9 mouse cellular contexts compared by ENCODE assay signal in genomic region chr11:70652884-70653344, GRCm38 (mm10). TPM values are rescaled to one million over a fixed set of nuclear protein-coding genes. Genes with fewer than 3 reads are reported as not detected.
DNase-seq lines count a peak whose midpoint lies in the region; ATAC-seq and TF ChIP-seq lines count a peak whose summit lies in the region.
"Had no signal": no experiment of that assay in that cellular context is flagged by ENCODE, and none has a peak within 500 bp of the region (broad histone marks: within the 10 kb centered on the region; RNA-seq: fewer than 3 reads in every experiment).

No protein-coding gene starts in this region.

- H3K27me3 ChIP-seq in heart, embryonic 14.5 days (ENCODE audit: control insufficient read depth, insufficient read depth, low read length), result no peaks in the 10 kb centered on the region
- no peaks in the 10 kb centered on the region for H3K27me3 ChIP-seq in hindbrain, embryonic 16.5 days (replicated peaks; ENCODE audit: control insufficient read depth, insufficient read depth, low read length)
- no peaks in the 10 kb centered on the region for H3K27me3 ChIP-seq in midbrain, embryonic 14.5 days (ENCODE audit: control insufficient read depth, insufficient read depth, low read length)

- WGBS in heart, embryonic 14.5 days, result 48% methylated on average over 6 of the region's 6 CpGs
- WGBS in hindbrain, embryonic 16.5 days, result 65% methylated on average over 6 of the region's 6 CpGs
- WGBS in midbrain, embryonic 14.5 days, result 68% methylated on average over 6 of the region's 6 CpGs

- H3K4me2 ChIP-seq in heart, embryonic 14.5 days (ENCODE audit: low read length), result peak overlapping the region; percentile 90
- H3K4me2 ChIP-seq in hindbrain, embryonic 16.5 days (ENCODE audit: low read length), result peak overlapping the region; percentile 64
- H3K4me2 ChIP-seq in midbrain, embryonic 14.5 days (ENCODE audit: low read length), result peak overlapping the region; percentile 86

- peak overlapping the region; percentile 99 for H3K9ac ChIP-seq in heart, embryonic 14.5 days (ENCODE audit: low read length)
- H3K9ac ChIP-seq in hindbrain, embryonic 16.5 days (ENCODE audit: low read depth, low read length), result peak overlapping the region; percentile 99
- peak overlapping the region; percentile 97 for H3K9ac ChIP-seq in midbrain, embryonic 14.5 days (replicated peaks; ENCODE audit: low read length)

- peak overlapping the region; percentile 79 to 97 for H3K4me3 ChIP-seq in heart, embryonic 14.5 days (ENCODE audit: control insufficient read depth in 1 of 2, insufficient read depth in 1 of 2, low read depth in 1 of 2, low read length in 2 of 2)
- H3K4me3 ChIP-seq in bone marrow macrophage, adult 2 months (ENCODE audit: insufficient read depth, low read length), result peak overlapping the region; percentile 100
- H3K4me3 ChIP-seq in hindbrain, embryonic 16.5 days (ENCODE audit: low read length), result peak overlapping the region; percentile 100
- peak overlapping the region; percentile 99 for H3K4me3 ChIP-seq in midbrain, embryonic 14.5 days (replicated peaks; ENCODE audit: low read depth, low read length)

- H3K9me3 ChIP-seq in heart, embryonic 14.5 days (ENCODE audit: control insufficient read depth, low read length), result no peaks in the 10 kb centered on the region
- H3K9me3 ChIP-seq in hindbrain, embryonic 16.5 days (ENCODE audit: control insufficient read depth, low read length), result no peaks in the 10 kb centered on the region
- H3K9me3 ChIP-seq in midbrain, embryonic 14.5 days (ENCODE audit: control insufficient read depth, low read length), result no peaks in the 10 kb centered on the region

- ATAC-seq in heart, embryonic 14.5 days (ENCODE audit: insufficient number of reproducible peaks, insufficient read depth, low FRiP score, low read depth), result no peak
- no peak for ATAC-seq in hindbrain, embryonic 16.5 days
- ATAC-seq in midbrain, embryonic 14.5 days (ENCODE audit: low FRiP score, low TSS enrichment), result no peak; the same call in 1 of the 2 replicates

- peaks cover 27 to 54% of the 10 kb centered on the region in 2 experiments for H3K4me1 ChIP-seq in heart, embryonic 14.5 days (ENCODE audit: control insufficient read depth in 2 of 2, insufficient read depth in 2 of 2, low read length in 2 of 2)
- peaks cover 34% of the 10 kb centered on the region for H3K4me1 ChIP-seq in bone marrow macrophage, adult 2 months (ENCODE audit: control insufficient read depth, insufficient read depth, low read length)
- peaks cover 37% of the 10 kb centered on the region for H3K4me1 ChIP-seq in hindbrain, embryonic 16.5 days (ENCODE audit: control insufficient read depth, insufficient read depth, low read depth, low read length)
- peaks cover 41% of the 10 kb centered on the region for H3K4me1 ChIP-seq in midbrain, embryonic 14.5 days (ENCODE audit: control insufficient read depth, insufficient read depth, low read length)

- no peak for TF ChIP-seq POLR2A in bone marrow macrophage, adult 2 months (IDR thresholded peaks at IDR 0.05; ENCODE audit: borderline replicate concordance, low read depth, low read length)

- DNase-seq in heart, adult 11 months, result no peak
- DNase-seq in midbrain, embryonic 14.5 days, result no peak
- DNase-seq in right cerebral cortex, adult 2 months (ENCODE audit: low spot score in 2 of 2), result no peak
- DNase-seq in layer of hippocampus, adult 11-12 months (ENCODE audit: low spot score), result no peak
- no peak for DNase-seq in ovary, postnatal 36 days (ENCODE audit: low spot score)

- H3K36me3 ChIP-seq in heart, embryonic 14.5 days (ENCODE audit: control insufficient read depth, insufficient read depth, low read length), result peaks cover 50% of the 10 kb centered on the region
- peaks cover 20% of the 10 kb centered on the region for H3K36me3 ChIP-seq in hindbrain, embryonic 16.5 days (ENCODE audit: control insufficient read depth, insufficient read depth, low read length)
- H3K36me3 ChIP-seq in midbrain, embryonic 14.5 days (ENCODE audit: control insufficient read depth, insufficient read depth, low read length), result peaks cover 43% of the 10 kb centered on the region

- peak overlapping the region; percentile 50 to 98; a peak in 3 of 4 replicates for H3K27ac ChIP-seq in heart, embryonic 14.5 days (replicated peaks in 1 of 2; ENCODE audit: control insufficient read depth in 1 of 2, insufficient read depth in 1 of 2, low read depth in 2 of 2, low read length in 2 of 2)
- H3K27ac ChIP-seq in bone marrow macrophage, adult 2 months (ENCODE audit: insufficient read depth, low read depth, low read length), result peak overlapping the region; percentile 99
- peak overlapping the region; percentile 98 for H3K27ac ChIP-seq in hindbrain, embryonic 16.5 days (ENCODE audit: low read depth, low read length)
- peak overlapping the region; percentile 96; the same call in 1 of the 2 replicates for H3K27ac ChIP-seq in midbrain, embryonic 14.5 days (replicated peaks; ENCODE audit: low read depth, low read length)

- TF ChIP-seq CTCF in bone marrow macrophage, adult 2 months (IDR thresholded peaks at IDR 0.05; ENCODE audit: low read depth, low read length), result no peak

RNA-seq across cellular contexts. Expression of gene Pfn1, which starts 1.5 kb away (rescaled TPM):
- 1,353 and 1,384 TPM in 2 replicates for polyA plus RNA-seq in heart, embryonic 14.5 days (2014; fragmentation: Nextera tagmentation; extraction: Ambion mirVana)
- 1,781 and 1,801 TPM in 2 replicates for polyA plus RNA-seq in bone marrow macrophage, adult 2 months (2012; ENCODE audit: insufficient read depth, insufficient read length, missing spikeins)
- polyA plus RNA-seq in hindbrain, embryonic 16.5 days (2015; fragmentation: Nextera tagmentation; extraction: Ambion mirVana), result 638 and 764 TPM in 2 replicates
- polyA plus RNA-seq in midbrain, embryonic 14.5 days (2014; fragmentation: Nextera tagmentation; extraction: Ambion mirVana), result 661 and 672 TPM in 2 replicates

RNA-seq across cellular contexts. Expression of gene Eno3, which starts 4.1 kb away (rescaled TPM):
- 468 and 495 TPM in 2 replicates for polyA plus RNA-seq in heart, embryonic 14.5 days (2014; fragmentation: Nextera tagmentation; extraction: Ambion mirVana)
- polyA plus RNA-seq in bone marrow macrophage, adult 2 months (2012; ENCODE audit: insufficient read depth, insufficient read length, missing spikeins), result 4.7 and 7.4 TPM in 2 replicates
- polyA plus RNA-seq in hindbrain, embryonic 16.5 days (2015; fragmentation: Nextera tagmentation; extraction: Ambion mirVana), result 6.0 and 16.3 TPM in 2 replicates
- polyA plus RNA-seq in midbrain, embryonic 14.5 days (2014; fragmentation: Nextera tagmentation; extraction: Ambion mirVana), result 8.5 and 8.7 TPM in 2 replicates

RNA-seq across cellular contexts. Expression of gene Slc25a11, which starts 5.6 kb away (rescaled TPM):
- polyA plus RNA-seq in heart, embryonic 14.5 days (2014; fragmentation: Nextera tagmentation; extraction: Ambion mirVana), result 290 and 303 TPM in 2 replicates
- polyA plus RNA-seq in bone marrow macrophage, adult 2 months (2012; ENCODE audit: insufficient read depth, insufficient read length, missing spikeins), result 99.9 and 110 TPM in 2 replicates
- polyA plus RNA-seq in hindbrain, embryonic 16.5 days (2015; fragmentation: Nextera tagmentation; extraction: Ambion mirVana), result 185 and 191 TPM in 2 replicates
- polyA plus RNA-seq in midbrain, embryonic 14.5 days (2014; fragmentation: Nextera tagmentation; extraction: Ambion mirVana), result 158 and 171 TPM in 2 replicates

RNA-seq across cellular contexts. Expression of gene Rnf167, which starts 5.9 kb away (rescaled TPM):
- 73.2 and 75.9 TPM in 2 replicates for polyA plus RNA-seq in heart, embryonic 14.5 days (2014; fragmentation: Nextera tagmentation; extraction: Ambion mirVana)
- 70.1 and 76.6 TPM in 2 replicates for polyA plus RNA-seq in bone marrow macrophage, adult 2 months (2012; ENCODE audit: insufficient read depth, insufficient read length, missing spikeins)
- 105 and 110 TPM in 2 replicates for polyA plus RNA-seq in hindbrain, embryonic 16.5 days (2015; fragmentation: Nextera tagmentation; extraction: Ambion mirVana)
- 95.9 and 104 TPM in 2 replicates for polyA plus RNA-seq in midbrain, embryonic 14.5 days (2014; fragmentation: Nextera tagmentation; extraction: Ambion mirVana)

RNA-seq across cellular contexts. Expression of gene Gp1ba, which starts 14.0 kb away (rescaled TPM):
- polyA plus RNA-seq in heart, embryonic 14.5 days (2014; fragmentation: Nextera tagmentation; extraction: Ambion mirVana), result 0.74 and 1.2 TPM in 2 replicates
- not detected in 2 replicates for polyA plus RNA-seq in bone marrow macrophage, adult 2 months (2012; ENCODE audit: insufficient read depth, insufficient read length, missing spikeins)
- polyA plus RNA-seq in hindbrain, embryonic 16.5 days (2015; fragmentation: Nextera tagmentation; extraction: Ambion mirVana), result 0.19 and 0.29 TPM in 2 replicates
- 0.37 and 0.38 TPM in 2 replicates for polyA plus RNA-seq in midbrain, embryonic 14.5 days (2014; fragmentation: Nextera tagmentation; extraction: Ambion mirVana)
- polyA plus RNA-seq: large intestine, adult 2 months had no signal

Comparison
In these comparisons a context has a peak if more than half of its experiments do, and no peak if none do; other contexts are left out.
1. RNA of gene Eno3, which starts 4.1 kb away (polyA plus RNA-seq): 468 to 495 TPM in heart, embryonic 14.5 days; 8.5 to 8.7 TPM in midbrain, embryonic 14.5 days, 6.0 to 16.3 TPM in hindbrain, embryonic 16.5 days and 4.7 to 7.4 TPM in bone marrow macrophage, adult 2 months; every median in the first group is over 10 times any median in the second.
2. Peak in every context shown above with its lines, with median percentiles within 50 percentile points of each other: H3K27ac ChIP-seq, H3K4me2 ChIP-seq, H3K4me3 ChIP-seq and H3K9ac ChIP-seq.